Mouse (Mus musculus): ENCODE measurements at regions not wholly inside any gene's neighbourhood (a gene's known extent, or its start where the extent isn't known, plus 50 kb on each side); places are given as distances from the start of the nearest gene placed in this dataset.

DNA sequence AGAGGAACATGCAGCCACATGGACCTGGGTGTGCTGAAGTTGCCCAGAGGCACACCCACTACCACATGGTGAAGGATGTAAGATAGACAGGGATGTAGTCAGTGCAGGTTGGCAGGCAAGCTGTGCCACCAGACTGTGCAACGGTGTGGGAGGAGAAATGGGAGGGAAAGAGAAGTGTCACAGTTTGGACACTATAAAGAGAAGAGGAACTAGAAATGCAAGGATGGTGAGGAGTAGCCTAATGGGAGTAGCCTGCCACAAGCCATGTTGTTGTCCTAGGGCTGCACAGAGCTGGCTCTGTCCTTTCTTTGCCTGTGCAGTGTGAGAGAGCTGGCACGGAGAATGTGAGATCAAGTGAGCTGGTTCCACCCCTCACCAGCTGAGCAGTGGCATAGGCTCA is 185.3 kb upstream of the Gjb5 start:
- DNase-seq (ENCODE audit: low spot score) = no peak
- peaks cover 84% of the 10 kb centered on the region for H3K9me3 ChIP-seq (replicated peaks)

GRCm38 (mm10) chr4:127542771-127543170 is 184.8 kb upstream of the Gjb5 start:
- ATAC-seq (ENCODE audit: extremely low read depth, insufficient number of reproducible peaks, low FRiP score, poor library complexity, severe bottlenecking) = no peak
- TF ChIP-seq CTCF (IDR thresholded peaks at IDR 0.05; ENCODE audit: low read depth, low read length) (no peak), GATA1 (IDR thresholded peaks at IDR 0.05; ENCODE audit: borderline replicate concordance, low read length) (no peak), GATA2 (IDR thresholded peaks at IDR 0.05; ENCODE audit: borderline replicate concordance, low read depth, low read length) (no peak), POLR2AphosphoS5 (IDR thresholded peaks at IDR 0.05; ENCODE audit: insufficient replicate concordance, low read depth, low read length) (no peak), TAL1 (conservative IDR thresholded peaks at IDR 0.05; ENCODE audit: low read depth, low read length) (no peak)
- Histone ChIP-seq H3K36me3 (replicated peaks) (no peaks in the 10 kb centered on the region), H3K4me1 (ENCODE audit: insufficient read depth, low read depth, low read length) (no peaks in the 10 kb centered on the region), H3K4me3 (ENCODE audit: low read depth, low read length) (no peak overlapping the region), H3K9me3 (replicated peaks) (peaks cover 81% of the 10 kb centered on the region), H3K27me3 (ENCODE audit: insufficient read depth, low read length) (no peaks in the 10 kb centered on the region)
- DNase-seq (ENCODE audit: low spot score) = no peak

More for the DNA sequence above, 185.3 kb upstream of the Gjb5 start:
- no peaks in the 10 kb centered on the region for H3K27me3 ChIP-seq (ENCODE audit: insufficient read depth, low read length)
- no peak for TF ChIP-seq GATA1 (IDR thresholded peaks at IDR 0.05; ENCODE audit: borderline replicate concordance, low read length)
- no peak for TF ChIP-seq GATA2 (IDR thresholded peaks at IDR 0.05; ENCODE audit: borderline replicate concordance, low read depth, low read length)
- TF ChIP-seq TAL1 (conservative IDR thresholded peaks at IDR 0.05; ENCODE audit: low read depth, low read length) = no peak
- no peak for TF ChIP-seq POLR2AphosphoS5 (IDR thresholded peaks at IDR 0.05; ENCODE audit: insufficient replicate concordance, low read depth, low read length)
- TF ChIP-seq CTCF (IDR thresholded peaks at IDR 0.05; ENCODE audit: low read depth, low read length) = no peak
- no peaks in the 10 kb centered on the region for H3K4me1 ChIP-seq (ENCODE audit: insufficient read depth, low read depth, low read length)
- no peaks in the 10 kb centered on the region for H3K36me3 ChIP-seq (replicated peaks)
- H3K4me3 ChIP-seq (ENCODE audit: low read depth, low read length) = no peak overlapping the region
- ATAC-seq (ENCODE audit: extremely low read depth, insufficient number of reproducible peaks, low FRiP score, poor library complexity, severe bottlenecking) = no peak

GRCm38 (mm10) chr4:127536952-127537351 is 179.0 kb upstream of the Gjb5 start:
- TF ChIP-seq GATA2 (IDR thresholded peaks at IDR 0.05; ENCODE audit: borderline replicate concordance, low read depth, low read length) (no peak), TAL1 (conservative IDR thresholded peaks at IDR 0.05; ENCODE audit: low read depth, low read length) (no peak), CTCF (IDR thresholded peaks at IDR 0.05; ENCODE audit: low read depth, low read length) (no peak), POLR2AphosphoS5 (IDR thresholded peaks at IDR 0.05; ENCODE audit: insufficient replicate concordance, low read depth, low read length) (no peak), GATA1 (IDR thresholded peaks at IDR 0.05; ENCODE audit: borderline replicate concordance, low read length) (no peak)
- ATAC-seq (ENCODE audit: extremely low read depth, insufficient number of reproducible peaks, low FRiP score, poor library complexity, severe bottlenecking) (no peak), DNase-seq (ENCODE audit: low spot score) (no peak)
- no peak overlapping the region for H3K4me3 ChIP-seq (ENCODE audit: low read depth, low read length)
- H3K9me3 ChIP-seq (replicated peaks) = peaks cover 77% of the 10 kb centered on the region
- no peaks in the 10 kb centered on the region for H3K36me3 ChIP-seq (replicated peaks)
- H3K27me3 ChIP-seq (ENCODE audit: insufficient read depth, low read length) = no peaks in the 10 kb centered on the region
- H3K4me1 ChIP-seq (ENCODE audit: insufficient read depth, low read depth, low read length) = no peaks in the 10 kb centered on the region

GRCm38 (mm10) chr4:127535630-127536029 is 177.6 kb upstream of the Gjb5 start:
- no peaks in the 10 kb centered on the region for H3K27me3 ChIP-seq (ENCODE audit: insufficient read depth, low read length)
- ATAC-seq (ENCODE audit: extremely low read depth, insufficient number of reproducible peaks, low FRiP score, poor library complexity, severe bottlenecking) (no peak), DNase-seq (ENCODE audit: low spot score) (no peak)
- H3K4me3 ChIP-seq (ENCODE audit: low read depth, low read length) = no peak overlapping the region
- H3K36me3 ChIP-seq (replicated peaks) = no peaks in the 10 kb centered on the region
- H3K4me1 ChIP-seq (ENCODE audit: insufficient read depth, low read depth, low read length) = no peaks in the 10 kb centered on the region
- TF ChIP-seq GATA1 (IDR thresholded peaks at IDR 0.05; ENCODE audit: borderline replicate concordance, low read length) (no peak), GATA2 (IDR thresholded peaks at IDR 0.05; ENCODE audit: borderline replicate concordance, low read depth, low read length) (no peak), TAL1 (conservative IDR thresholded peaks at IDR 0.05; ENCODE audit: low read depth, low read length) (no peak), CTCF (IDR thresholded peaks at IDR 0.05; ENCODE audit: low read depth, low read length) (no peak), POLR2AphosphoS5 (IDR thresholded peaks at IDR 0.05; ENCODE audit: insufficient replicate concordance, low read depth, low read length) (no peak)
- peaks cover 76% of the 10 kb centered on the region for H3K9me3 ChIP-seq (replicated peaks)

DNA sequence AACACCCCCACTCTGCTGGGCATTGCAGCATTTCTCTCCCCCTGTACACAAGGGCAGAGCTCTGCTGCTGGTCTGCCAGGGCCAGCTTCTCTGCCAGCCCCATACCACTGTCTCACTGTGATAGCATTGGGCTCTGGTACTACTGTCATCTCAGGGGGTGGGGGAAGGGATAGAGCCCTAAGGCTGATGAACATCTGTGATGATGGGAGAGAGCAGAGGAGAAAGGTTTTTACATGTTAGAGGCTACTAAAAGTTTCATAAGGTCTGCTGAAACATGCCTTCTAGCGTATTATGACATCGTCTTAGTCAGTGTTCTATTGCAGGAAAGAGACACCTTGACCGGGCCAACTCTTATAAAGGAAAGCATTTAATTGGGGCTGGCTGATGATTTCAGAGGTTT is 176.4 kb upstream of the Gjb5 start:
- ATAC-seq (ENCODE audit: extremely low read depth, insufficient number of reproducible peaks, low FRiP score, poor library complexity, severe bottlenecking) (no peak), DNase-seq (ENCODE audit: low spot score) (no peak)
- Histone ChIP-seq H3K4me1 (ENCODE audit: insufficient read depth, low read depth, low read length) (no peaks in the 10 kb centered on the region), H3K36me3 (replicated peaks) (no peaks in the 10 kb centered on the region), H3K9me3 (replicated peaks) (peaks cover 76% of the 10 kb centered on the region), H3K4me3 (ENCODE audit: low read depth, low read length) (no peak overlapping the region), H3K27me3 (ENCODE audit: insufficient read depth, low read length) (no peaks in the 10 kb centered on the region)
- TF ChIP-seq GATA2 (IDR thresholded peaks at IDR 0.05; ENCODE audit: borderline replicate concordance, low read depth, low read length) (no peak), GATA1 (IDR thresholded peaks at IDR 0.05; ENCODE audit: borderline replicate concordance, low read length) (no peak), TAL1 (conservative IDR thresholded peaks at IDR 0.05; ENCODE audit: low read depth, low read length) (no peak), CTCF (IDR thresholded peaks at IDR 0.05; ENCODE audit: low read depth, low read length) (no peak), POLR2AphosphoS5 (IDR thresholded peaks at IDR 0.05; ENCODE audit: insufficient replicate concordance, low read depth, low read length) (no peak)

DNA sequence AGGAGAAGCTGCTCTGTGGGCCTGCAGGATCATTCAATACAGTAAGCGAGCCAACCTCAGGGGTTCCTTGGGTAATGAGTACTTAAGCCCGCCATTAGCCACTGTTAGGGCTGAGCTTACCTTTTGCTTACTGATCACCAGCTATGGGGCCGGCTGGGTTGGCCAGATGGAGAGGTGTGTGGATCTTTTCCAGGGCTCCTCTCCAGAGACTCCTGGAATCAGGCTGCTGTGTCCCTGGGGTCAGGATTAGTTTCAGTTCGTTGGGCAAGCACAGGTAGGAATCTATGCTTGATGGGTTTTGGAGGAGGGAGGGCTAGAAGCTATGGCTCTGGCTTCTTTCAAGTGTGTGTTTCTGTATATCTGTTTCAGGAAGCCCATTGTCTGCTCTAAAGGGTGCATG is 175.7 kb upstream of the Gjb5 start:
- TF ChIP-seq GATA2 (IDR thresholded peaks at IDR 0.05; ENCODE audit: borderline replicate concordance, low read depth, low read length) (no peak), CTCF (IDR thresholded peaks at IDR 0.05; ENCODE audit: low read depth, low read length) (no peak), GATA1 (IDR thresholded peaks at IDR 0.05; ENCODE audit: borderline replicate concordance, low read length) (no peak), POLR2AphosphoS5 (IDR thresholded peaks at IDR 0.05; ENCODE audit: insufficient replicate concordance, low read depth, low read length) (no peak), TAL1 (conservative IDR thresholded peaks at IDR 0.05; ENCODE audit: low read depth, low read length) (no peak)
- Histone ChIP-seq H3K27me3 (ENCODE audit: insufficient read depth, low read length) (no peaks in the 10 kb centered on the region), H3K36me3 (replicated peaks) (no peaks in the 10 kb centered on the region), H3K4me1 (ENCODE audit: insufficient read depth, low read depth, low read length) (no peaks in the 10 kb centered on the region), H3K9me3 (replicated peaks) (peaks cover 79% of the 10 kb centered on the region), H3K4me3 (ENCODE audit: low read depth, low read length) (no peak overlapping the region)
- DNase-seq (ENCODE audit: low spot score) (no peak), ATAC-seq (ENCODE audit: extremely low read depth, insufficient number of reproducible peaks, low FRiP score, poor library complexity, severe bottlenecking) (no peak)

Measured in G1E (cell line).